Mouse (Mus musculus) heart, postnatal 14 days (tissue): Measurements from ENCODE around the gene Ift57. TPM values are rescaled to one million over a fixed set of nuclear protein-coding genes. Genes with fewer than 3 reads are reported as not detected.

Experiments
- DNase-seq, 2 experiments: peaks; one replicate each; pipeline ENCODE4 v3.0.0; 2021 to 2022
- intact Hi-C: fragments of 180-260 bp; cut with DNase I; formaldehyde crosslinking; loops from one replicate; pipeline ENCODE4 v1.15.1; 2025
- total RNA-seq, 2 experiments: library from RNA; stranded (reverse); gene quantifications; 2 replicates each; pipeline ENCODE4 v1.2.3; 2021

Gene Ift57
- total RNA-seq, 2 experiments from 2014 or later, result 10.9 to 13.0 TPM

DNA sequence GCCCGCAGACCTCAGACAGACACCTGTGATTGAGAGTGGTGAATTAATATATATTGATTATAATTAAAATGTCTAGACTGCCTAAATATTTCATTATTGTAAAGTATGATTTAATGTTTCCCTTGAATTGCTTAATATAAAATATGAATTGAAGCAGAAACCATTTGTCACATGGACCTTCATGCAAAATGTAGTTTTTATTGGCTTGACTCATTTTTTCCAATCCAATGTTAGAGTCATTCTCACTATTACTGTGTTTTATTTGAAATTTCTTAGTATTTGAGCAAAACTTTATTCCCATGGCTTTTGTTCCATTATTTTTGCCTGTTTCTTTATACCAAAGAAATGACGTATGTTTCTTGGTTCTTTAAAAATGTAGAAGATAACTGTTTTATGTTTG, 48.3 kb downstream of the Ift57 start:
- intact Hi-C loops, result no loop called here

DNA sequence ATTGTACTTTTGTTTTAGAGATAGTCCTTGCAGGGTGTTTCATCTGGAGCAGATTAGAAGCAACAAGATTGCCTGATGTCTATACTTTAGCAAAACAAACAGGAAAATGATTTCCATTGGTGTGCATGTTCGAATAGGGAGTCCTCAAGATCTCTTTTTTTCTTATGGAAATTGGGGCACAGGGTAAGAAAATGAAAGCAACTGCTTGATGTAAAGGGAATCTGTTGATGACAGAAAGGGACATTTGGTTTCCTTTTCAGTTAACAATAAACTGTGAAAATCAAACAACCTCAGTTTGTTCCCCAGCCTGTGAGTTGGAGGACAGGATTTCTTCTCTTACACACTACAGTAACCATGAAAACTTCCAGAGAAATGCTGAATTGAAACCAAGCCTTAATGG, 53.9 kb downstream of the Ift57 start:
- DNase-seq, result no peak
- intact Hi-C loops, result no loop called here

More for the DNA sequence above, 48.3 kb downstream of the Ift57 start:
- no peak for DNase-seq

- DNase-seq, result no peak
- intact Hi-C loops, result no loop called here
Measured at GRCm38 (mm10) chr16:49753318-49753717, 54.3 kb downstream of the Ift57 start.

DNA sequence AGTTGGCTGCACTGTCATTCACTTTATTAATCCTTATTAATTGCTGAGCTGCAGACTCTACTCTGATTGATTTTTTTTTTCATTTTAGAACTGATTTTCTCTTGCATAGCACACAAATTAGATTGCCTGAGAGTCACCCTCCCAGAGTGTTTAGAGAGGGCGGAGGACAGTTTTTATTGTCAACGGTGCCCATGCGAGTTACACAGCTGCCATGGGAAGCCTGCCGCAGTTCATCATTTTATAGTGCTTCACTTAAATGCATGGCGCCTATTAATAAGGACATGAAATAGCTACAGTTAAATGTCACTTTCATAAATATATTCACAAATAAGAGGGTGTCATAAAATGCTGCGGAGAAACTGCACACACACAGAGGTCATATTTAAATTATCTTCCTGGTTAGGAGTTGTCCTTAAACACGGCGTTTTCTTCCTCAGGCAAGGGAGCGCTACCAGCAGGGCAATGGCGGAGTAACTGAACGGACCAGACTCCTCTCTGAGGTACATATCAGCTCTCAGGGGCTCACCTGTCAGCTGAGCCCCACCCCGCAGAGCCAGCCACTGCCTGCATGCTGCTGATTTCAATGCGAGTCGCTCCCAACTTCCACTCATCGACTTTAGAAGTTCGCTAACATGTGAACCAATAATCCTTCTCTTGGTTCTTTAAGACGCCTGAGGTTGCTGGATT, 61.6 kb downstream of the Ift57 start:
- DNase-seq, result no peak
- intact Hi-C loops, result no loop called here

GRCm38 (mm10) chr16:49761981-49762380, 62.9 kb downstream of the Ift57 start:
- intact Hi-C loops, result no loop called here
- no peak for DNase-seq

GRCm38 (mm10) chr16:49766326-49766725, 67.3 kb downstream of the Ift57 start:
- intact Hi-C loops, result loop anchor here (5.0 kb wide), 2 partner anchors 91 to 276 kb away; no protein-coding TSS in a partner anchor
- DNase-seq, result peak; percentile 16 to 49

GRCm38 (mm10) chr16:49768491-49769031, 69.5 kb downstream of the Ift57 start:
- intact Hi-C loops, result loop anchor here (5.0 kb wide), 2 partner anchors 89 to 274 kb away; no protein-coding TSS in a partner anchor
- DNase-seq, result no peak

GRCm38 (mm10) chr16:49769831-49770261, 70.8 kb downstream of the Ift57 start:
- intact Hi-C loops, result loop anchor here (5.0 kb wide), 2 partner anchors 87 to 272 kb away; no protein-coding TSS in a partner anchor
- no peak for DNase-seq

- no peak for DNase-seq
Measured at GRCm38 (mm10) chr16:49770320-49771189, 71.5 kb downstream of the Ift57 start.

DNA sequence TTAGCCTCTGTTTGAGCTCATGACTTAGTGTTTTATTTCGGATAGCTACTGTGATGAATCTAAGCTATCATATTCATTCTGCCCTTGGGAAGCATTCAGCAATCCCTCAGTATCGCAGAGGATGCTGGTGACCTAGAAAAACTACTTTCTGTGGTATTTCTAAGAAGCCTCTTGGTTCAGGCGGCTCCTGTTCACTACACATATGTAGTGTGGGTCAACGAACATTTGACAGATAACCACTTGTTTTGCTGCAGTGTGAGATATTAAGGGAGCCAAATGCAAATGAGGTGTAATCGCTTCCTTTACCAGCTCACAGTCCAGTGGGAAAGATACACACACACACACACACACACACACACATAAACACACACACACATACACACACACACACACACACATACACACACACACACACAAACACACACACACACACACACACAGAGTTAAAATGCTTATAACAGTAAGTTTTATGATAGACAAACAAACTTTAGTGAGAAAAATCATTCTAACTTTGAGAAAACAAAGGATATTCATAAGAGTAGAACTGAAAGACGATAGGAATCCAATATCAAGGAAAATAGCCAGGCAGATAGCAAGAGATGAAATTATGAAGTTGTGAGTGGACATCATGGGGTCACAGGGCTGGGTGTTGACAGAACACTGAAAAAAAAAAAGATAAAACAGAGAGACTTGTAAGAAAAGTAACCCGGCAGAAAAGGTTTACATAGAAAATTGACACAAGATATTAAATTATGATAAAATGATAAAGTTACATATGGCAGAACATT, 72.8 kb downstream of the Ift57 start:
- intact Hi-C loops, result no loop called here
- no peak for DNase-seq

More at GRCm38 (mm10) chr16:49770320-49771189, 71.5 kb downstream of the Ift57 start:
- intact Hi-C loops, result no loop called here

DNA sequence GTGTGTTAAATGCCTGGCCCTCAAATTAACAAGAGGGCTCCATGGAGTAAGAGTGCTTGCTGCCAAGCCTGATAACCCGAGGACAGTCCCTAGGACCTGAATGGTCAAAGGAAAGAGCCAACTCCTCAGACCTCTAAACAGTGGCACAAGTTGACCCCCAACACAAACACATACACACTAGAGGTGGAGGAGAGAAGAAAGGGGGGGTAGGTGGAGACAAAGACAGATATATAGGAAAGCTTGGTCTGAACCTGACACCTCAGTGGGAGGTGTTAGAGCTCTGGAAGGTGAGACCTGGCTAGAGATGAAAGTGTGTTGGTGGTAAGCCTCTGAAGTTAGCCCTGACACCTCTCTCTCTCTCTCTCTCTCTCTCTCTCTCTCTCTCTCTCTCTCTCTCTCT, 73.5 kb downstream of the Ift57 start:
- DNase-seq, result no peak
- intact Hi-C loops, result no loop called here

DNA sequence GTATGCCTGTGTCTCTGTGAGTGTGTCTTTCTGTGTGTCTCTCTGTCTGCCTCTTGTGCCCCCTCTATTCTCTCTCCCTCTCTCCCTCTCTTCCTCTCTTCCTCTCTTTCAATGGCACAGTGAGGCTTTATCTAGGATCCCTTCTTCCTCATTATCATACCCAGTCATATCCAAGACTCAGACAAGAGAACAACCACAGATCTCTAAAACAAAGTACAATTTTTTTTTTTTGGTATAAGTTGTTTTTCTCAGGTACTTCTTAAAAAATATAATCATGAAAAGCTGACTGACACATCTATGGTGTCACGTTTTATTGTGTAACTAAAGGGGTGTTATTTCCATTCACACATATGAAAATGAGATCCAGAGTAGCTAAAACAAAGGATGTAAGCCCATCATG, 74.0 kb downstream of the Ift57 start:
- no peak for DNase-seq
- intact Hi-C loops, result no loop called here

DNA sequence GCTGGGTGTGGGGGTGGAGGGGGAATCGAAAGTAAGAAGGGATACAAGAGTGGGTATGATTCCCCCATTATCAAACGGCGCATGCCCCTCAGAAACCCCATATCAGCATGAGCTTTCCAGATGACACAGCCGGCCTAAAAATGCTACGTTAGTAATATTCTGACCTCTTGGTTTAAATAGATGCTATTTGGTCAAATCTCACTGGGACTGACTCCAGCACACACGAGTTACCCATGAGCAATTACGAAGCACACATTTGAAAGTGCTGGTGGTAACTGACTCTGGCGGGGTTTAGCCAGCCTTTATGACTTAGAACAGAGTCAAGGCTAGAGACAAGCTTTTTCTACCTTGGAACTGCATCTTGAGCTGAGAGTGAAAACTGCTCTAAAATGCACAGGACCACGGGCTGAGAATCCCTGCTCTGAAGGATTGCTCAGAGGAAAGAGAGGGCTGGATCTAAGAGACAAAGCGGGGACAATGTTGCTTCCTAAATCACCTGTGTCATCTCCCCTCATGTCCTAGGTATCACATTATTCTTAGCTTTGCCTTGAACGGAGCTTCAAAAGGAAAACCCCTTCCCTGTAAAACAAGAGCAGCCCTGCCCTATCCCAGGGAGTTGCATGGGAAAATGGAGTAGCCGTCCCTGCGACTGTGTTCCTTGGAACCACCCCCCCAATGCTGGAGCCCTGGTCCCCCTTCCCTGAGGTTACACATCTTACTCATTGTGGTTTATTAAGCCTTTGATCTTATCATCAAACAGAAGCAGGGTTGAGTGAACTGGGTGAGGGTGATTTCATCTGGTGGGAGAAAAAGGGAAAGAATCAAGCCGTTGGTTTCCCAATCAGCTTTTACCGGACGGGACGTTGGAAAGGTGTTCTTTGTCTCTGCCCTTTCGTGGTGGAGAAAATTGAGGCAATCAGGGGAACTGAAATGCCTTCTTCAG, 75.3 kb downstream of the Ift57 start:
- no peak for DNase-seq
- intact Hi-C loops, result no loop called here

- intact Hi-C loops, result no loop called here
- no peak for DNase-seq
Measured at GRCm38 (mm10) chr16:49775002-49775966, 76.3 kb downstream of the Ift57 start.

DNA sequence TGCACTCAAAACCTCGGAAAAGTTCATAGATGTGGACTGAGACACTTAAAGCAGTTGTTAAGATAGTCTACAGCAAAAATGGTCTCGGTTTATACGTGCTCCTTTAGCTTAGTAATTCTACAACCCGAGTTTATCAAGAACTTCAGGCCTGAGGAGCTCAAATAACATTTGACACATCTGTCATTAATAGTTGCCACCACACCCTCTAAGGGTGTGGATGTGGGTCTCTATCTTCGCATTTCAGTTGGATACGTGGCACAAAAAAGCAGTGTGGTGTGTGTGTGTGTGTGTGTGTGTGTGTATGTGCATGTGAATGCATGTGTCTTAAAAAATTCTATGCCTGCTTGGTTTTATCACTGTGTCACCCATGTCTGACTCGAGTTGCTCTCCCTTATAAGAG, 77.9 kb downstream of the Ift57 start:
- intact Hi-C loops, result no loop called here
- DNase-seq, result no peak

DNA sequence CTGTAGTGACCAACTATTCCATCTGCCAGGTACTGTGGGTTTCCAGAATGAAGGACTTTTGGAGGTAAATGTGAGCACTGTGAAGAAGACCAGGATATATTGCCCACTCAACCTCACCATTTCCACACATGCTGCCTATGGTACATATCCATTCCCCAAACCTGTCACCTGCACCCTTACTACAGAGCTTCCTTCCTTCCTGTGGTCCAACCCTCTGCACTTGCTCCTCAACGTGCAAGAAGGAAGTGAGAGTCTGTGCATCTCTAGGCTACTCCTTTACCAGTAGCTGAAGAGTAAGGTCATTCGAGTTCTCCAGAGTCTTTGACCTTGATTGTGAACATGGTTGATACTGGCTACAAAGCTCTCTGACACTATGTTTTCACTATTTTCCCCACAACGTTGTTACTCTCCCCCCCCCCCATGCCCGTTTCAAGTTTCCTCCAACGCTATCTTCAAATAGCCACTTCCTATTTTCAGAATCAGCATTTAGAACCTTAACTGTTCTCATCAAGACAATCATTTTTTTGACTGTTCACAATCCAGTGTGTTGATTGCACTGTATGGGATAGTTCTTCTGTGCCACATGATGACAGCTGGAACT, 82.6 kb downstream of the Ift57 start:
- intact Hi-C loops, result no loop called here
- DNase-seq, result no peak

DNA sequence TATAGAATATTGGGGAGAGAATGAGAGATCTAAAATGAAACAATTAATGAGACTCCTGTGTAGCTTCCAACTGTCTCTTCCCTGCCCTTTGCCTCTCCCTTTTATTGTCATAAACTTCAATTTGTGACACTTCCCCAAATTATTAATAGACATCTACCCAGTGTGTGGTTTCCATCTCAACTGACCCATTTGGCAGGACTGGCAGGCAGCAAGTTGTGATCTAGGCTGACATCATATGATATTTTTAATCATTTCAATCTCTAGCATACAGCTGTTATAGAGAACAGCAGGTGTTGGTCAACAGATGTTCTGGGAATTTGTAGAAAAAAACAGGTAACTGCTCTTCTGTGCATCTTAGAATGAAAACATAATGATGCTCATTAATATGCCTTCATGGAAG, 84.3 kb downstream of the Ift57 start:
- intact Hi-C loops, result no loop called here

DNA sequence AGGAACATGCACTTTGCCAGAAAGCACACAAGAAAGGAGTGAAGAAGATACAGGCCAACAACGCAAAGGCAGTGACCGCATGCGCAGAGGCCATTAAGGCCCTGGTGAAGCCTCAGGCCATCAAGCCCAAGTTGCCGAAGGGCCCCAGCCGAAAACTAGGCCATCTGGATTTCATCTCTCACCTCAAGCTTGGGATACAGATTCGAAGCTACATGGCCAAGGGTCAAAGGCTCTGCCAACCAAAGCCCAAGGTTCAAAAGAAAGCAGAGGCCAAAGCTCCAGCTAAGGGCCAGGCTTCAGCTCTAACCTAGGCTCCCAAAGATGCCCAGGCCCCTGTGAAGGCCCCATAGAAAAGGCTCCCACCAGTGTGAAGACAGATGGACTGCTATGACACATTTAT, 87.1 kb downstream of the Ift57 start:
- no peak for DNase-seq
- intact Hi-C loops, result no loop called here

More for the DNA sequence above, 84.3 kb downstream of the Ift57 start:
- DNase-seq, result no peak
